Mouse (Mus musculus): ENCODE data around the gene Fam155a.

GRCm38 (mm10) chr8:9455138-9455537 lies 315.8 kb downstream of the Fam155a start:
- TF ChIP-seq CTCF (IDR thresholded peaks at IDR 0.05; ENCODE audit: low read depth) (no peak), EP300 (IDR thresholded peaks at IDR 0.05; ENCODE audit: low read depth) (no peak)
